Mouse (Mus musculus): ENCODE data around the gene Rce1. TPM values are rescaled to one million over a fixed set of nuclear protein-coding genes. Genes with fewer than 3 reads are reported as not detected.
A peak's percentile ranks its signal among the peaks of the same experiment; 100 is the strongest.

The Rce1 gene
- 16.7 to 27.3 TPM (median 27.2 TPM) in 3 replicates for total RNA-seq (2017)

- peak; percentile 75 for ATAC-seq (replicated peaks; ENCODE audit: insufficient number of reproducible peaks, low FRiP score, low TSS enrichment, poor library complexity, severe bottlenecking)
Observed at GRCm38 (mm10) chr19:4625179-4625828, at the start of gene Rce1. TSS of gene Rce1 (minus strand) at chr19:4625641.

GRCm38 (mm10) chr19:4672401-4672800 lies 47.0 kb upstream of the Rce1 start:
- ATAC-seq (replicated peaks; ENCODE audit: insufficient number of reproducible peaks, low FRiP score, low TSS enrichment, poor library complexity, severe bottlenecking): no peak

- no peak for ATAC-seq (replicated peaks; ENCODE audit: insufficient number of reproducible peaks, low FRiP score, low TSS enrichment, poor library complexity, severe bottlenecking)
Observed at GRCm38 (mm10) chr19:4670776-4671175, 45.3 kb upstream of the Rce1 start.

- no peak for ATAC-seq (replicated peaks; ENCODE audit: insufficient number of reproducible peaks, low FRiP score, low TSS enrichment, poor library complexity, severe bottlenecking)
Observed at GRCm38 (mm10) chr19:4666815-4667214, 41.4 kb upstream of the Rce1 start.

GRCm38 (mm10) chr19:4658156-4658555 lies 32.7 kb upstream of the Rce1 start:
- ATAC-seq (replicated peaks; ENCODE audit: insufficient number of reproducible peaks, low FRiP score, low TSS enrichment, poor library complexity, severe bottlenecking): no peak

- ATAC-seq (replicated peaks; ENCODE audit: insufficient number of reproducible peaks, low FRiP score, low TSS enrichment, poor library complexity, severe bottlenecking): no peak
Observed at GRCm38 (mm10) chr19:4646917-4647492, 21.6 kb upstream of the Rce1 start.

- no peak for ATAC-seq (replicated peaks; ENCODE audit: insufficient number of reproducible peaks, low FRiP score, low TSS enrichment, poor library complexity, severe bottlenecking)
Observed at GRCm38 (mm10) chr19:4644271-4644670, 18.8 kb upstream of the Rce1 start.

- ATAC-seq (replicated peaks; ENCODE audit: insufficient number of reproducible peaks, low FRiP score, low TSS enrichment, poor library complexity, severe bottlenecking): no peak
Observed at GRCm38 (mm10) chr19:4635986-4636385, 10.5 kb upstream of the Rce1 start.

GRCm38 (mm10) chr19:4628819-4629218 lies 3.4 kb upstream of the Rce1 start:
- ATAC-seq (replicated peaks; ENCODE audit: insufficient number of reproducible peaks, low FRiP score, low TSS enrichment, poor library complexity, severe bottlenecking): peak; percentile 44

GRCm38 (mm10) chr19:4625829-4626535 lies 541 bp upstream of the Rce1 start:
- ATAC-seq (replicated peaks; ENCODE audit: insufficient number of reproducible peaks, low FRiP score, low TSS enrichment, poor library complexity, severe bottlenecking): no peak

- no peak for ATAC-seq (replicated peaks; ENCODE audit: insufficient number of reproducible peaks, low FRiP score, low TSS enrichment, poor library complexity, severe bottlenecking)
Observed at GRCm38 (mm10) chr19:4624406-4625178, 849 bp downstream of the Rce1 start.

GRCm38 (mm10) chr19:4624006-4624405 lies 1.4 kb downstream of the Rce1 start:
- ATAC-seq (replicated peaks; ENCODE audit: insufficient number of reproducible peaks, low FRiP score, low TSS enrichment, poor library complexity, severe bottlenecking): no peak

- no peak for ATAC-seq (replicated peaks; ENCODE audit: insufficient number of reproducible peaks, low FRiP score, low TSS enrichment, poor library complexity, severe bottlenecking)
Observed at GRCm38 (mm10) chr19:4623419-4623818, 2.0 kb downstream of the Rce1 start.

- no peak for ATAC-seq (replicated peaks; ENCODE audit: insufficient number of reproducible peaks, low FRiP score, low TSS enrichment, poor library complexity, severe bottlenecking)
Observed at GRCm38 (mm10) chr19:4622780-4623179, 2.7 kb downstream of the Rce1 start.

GRCm38 (mm10) chr19:4620721-4621120 lies 4.7 kb downstream of the Rce1 start:
- ATAC-seq (replicated peaks; ENCODE audit: insufficient number of reproducible peaks, low FRiP score, low TSS enrichment, poor library complexity, severe bottlenecking): no peak

- ATAC-seq (replicated peaks; ENCODE audit: insufficient number of reproducible peaks, low FRiP score, low TSS enrichment, poor library complexity, severe bottlenecking): no peak
Observed at GRCm38 (mm10) chr19:4619461-4619860, 6.0 kb downstream of the Rce1 start.

GRCm38 (mm10) chr19:4618183-4618582 lies 7.3 kb downstream of the Rce1 start:
- no peak for ATAC-seq (replicated peaks; ENCODE audit: insufficient number of reproducible peaks, low FRiP score, low TSS enrichment, poor library complexity, severe bottlenecking)

GRCm38 (mm10) chr19:4616546-4616945 lies 8.9 kb downstream of the Rce1 start:
- no peak for ATAC-seq (replicated peaks; ENCODE audit: insufficient number of reproducible peaks, low FRiP score, low TSS enrichment, poor library complexity, severe bottlenecking)

Measured in monocyte, adult 5-6 weeks (primary cell).